Mouse (Mus musculus) kidney, postnatal 14 days (tissue): ENCODE measurements around the gene Gm36176.

Experiments
- DNase-seq: peaks from one replicate; pipeline ENCODE4 v3.0.0; 2022; ENCODE audit warnings: mixed read lengths

The Gm36176 gene

DNA sequence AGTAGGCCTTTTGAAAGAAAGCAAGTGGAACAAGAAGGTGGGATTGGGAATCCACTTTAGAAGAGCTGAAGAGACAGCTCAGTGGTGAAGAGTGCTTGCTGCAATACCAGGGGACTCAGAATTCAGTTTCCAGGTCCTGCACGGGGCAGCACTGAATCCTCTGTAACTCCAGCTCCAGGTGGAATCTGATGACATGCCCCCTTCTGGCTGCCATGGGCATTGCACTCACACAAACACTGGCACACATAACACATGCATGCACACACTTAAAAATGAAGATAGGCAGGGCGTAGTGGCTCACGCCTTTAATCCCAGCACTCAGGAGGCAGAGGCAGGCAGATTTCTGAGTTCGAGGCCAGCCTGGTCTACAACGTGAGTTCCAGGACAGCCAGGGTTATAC lies 36.0 kb downstream of the Gm36176 start:
- no peak for DNase-seq

DNA sequence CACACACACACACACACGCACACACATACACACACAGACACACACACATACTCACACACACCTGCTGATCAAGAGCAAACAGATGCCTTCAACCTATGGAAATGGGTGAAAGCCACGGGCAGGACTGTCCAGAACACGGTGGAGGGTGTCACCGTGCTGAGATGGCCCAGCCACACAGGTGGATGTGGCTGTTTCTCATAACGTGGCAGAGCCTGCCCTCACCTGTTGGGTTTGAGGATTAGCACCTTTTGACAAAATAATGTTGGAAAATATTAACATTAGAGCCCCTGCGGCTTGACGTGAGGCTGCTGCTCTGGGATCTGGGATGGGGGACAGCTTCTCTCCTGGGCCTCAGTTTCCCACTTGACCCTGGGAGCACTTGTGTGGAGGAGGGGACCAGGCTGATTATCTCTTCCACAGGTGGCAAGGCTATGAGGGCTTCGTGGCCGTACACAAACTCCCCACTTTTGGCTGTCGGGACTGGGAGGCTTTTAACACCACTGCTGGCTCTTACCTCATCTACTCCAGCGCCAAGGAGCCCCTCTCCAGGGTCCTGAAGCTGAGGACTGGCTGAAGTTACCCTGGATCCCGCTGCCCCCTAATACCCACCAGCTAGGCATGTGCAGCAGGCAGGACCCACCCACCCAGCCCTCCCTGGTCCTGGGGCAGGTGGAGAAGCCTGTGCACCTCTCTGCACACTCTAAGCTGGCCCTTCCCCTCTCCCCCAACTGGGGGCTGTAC lies 39.6 kb downstream of the Gm36176 start:
- DNase-seq: no peak

DNA sequence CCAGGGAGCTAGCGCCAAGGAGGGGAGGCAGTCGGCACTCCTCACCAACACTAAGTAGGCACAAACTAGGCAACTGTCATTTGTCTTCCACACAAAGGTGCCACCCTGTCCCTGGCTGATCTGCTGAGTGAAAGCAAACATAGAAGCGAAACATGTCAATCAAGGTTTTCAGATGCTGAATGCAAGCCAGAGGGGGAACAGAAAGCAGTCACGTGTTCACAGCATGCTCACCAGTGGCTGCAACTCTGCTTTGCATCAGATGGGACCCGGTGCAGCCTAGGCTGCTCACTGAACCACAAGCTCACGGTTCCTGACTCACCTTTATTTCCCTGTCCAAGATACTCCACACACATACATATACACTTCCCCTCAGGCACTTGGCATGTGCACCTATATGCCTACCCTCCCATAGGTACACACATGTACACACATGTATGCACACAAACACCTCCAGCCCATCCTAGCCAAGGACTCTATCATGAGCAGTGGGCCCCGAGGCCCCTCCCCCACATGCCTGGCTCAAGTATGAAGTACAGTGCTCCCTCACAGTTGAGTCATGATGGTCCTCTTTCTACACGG lies 44.5 kb downstream of the Gm36176 start:
- DNase-seq: no peak

DNA sequence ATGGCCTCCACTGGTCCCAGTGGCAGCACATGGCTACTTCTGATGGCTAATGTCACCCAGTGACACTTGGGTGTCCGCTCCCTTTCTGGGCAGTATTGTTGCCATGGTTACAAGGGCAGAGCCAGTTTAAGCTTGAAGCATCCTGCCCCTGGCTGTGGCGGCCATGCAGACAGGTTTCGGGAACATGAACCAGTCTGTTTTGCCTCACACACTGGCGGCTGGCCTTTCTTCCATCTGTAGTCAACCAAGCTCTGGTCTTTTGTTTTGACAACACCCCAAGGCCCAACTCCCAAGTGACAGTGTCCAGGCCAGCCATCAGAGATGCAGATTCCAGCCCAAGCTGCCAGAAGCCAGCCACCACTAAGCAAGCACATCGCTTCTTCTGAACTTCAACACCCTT lies 49.0 kb downstream of the Gm36176 start:
- DNase-seq: no peak
